8 mouse cellular contexts compared by ENCODE assay signal in the genomic region with DNA sequence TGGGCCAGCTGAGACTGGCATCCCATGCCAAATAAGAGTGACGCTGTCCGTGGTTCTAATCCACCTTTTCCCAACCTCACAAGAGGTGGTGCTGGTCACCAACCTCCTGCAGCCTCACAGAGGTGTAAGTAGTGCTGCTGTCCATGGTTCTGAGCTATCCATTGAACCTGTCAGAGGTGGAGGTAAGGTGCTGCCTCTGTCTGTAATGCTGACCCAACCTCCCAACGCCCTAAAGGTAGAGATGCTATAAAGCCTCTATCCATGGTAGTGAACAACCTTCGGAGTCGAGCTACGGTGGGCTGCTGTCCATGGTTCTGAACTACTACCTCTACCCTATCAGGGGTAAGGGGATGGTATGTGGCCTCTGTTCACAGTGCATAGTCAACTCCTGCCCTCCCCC. TPM values are rescaled to one million over a fixed set of nuclear protein-coding genes. Genes with fewer than 3 reads are reported as not detected.
DNase-seq lines count a peak whose midpoint lies in the region; ATAC-seq and TF ChIP-seq lines count a peak whose summit lies in the region.

No protein-coding gene starts in this region.

- 16% methylated on average over 6 of the region's 6 CpGs for WGBS in stomach, postnatal 0 days
- 26% methylated on average over 6 of the region's 6 CpGs for WGBS in hindbrain, embryonic 13.5 days

- H3K4me1 ChIP-seq in stomach, postnatal 0 days (replicated peaks; ENCODE audit: control insufficient read depth, insufficient read depth), result no peaks in the 10 kb centered on the region
- H3K4me1 ChIP-seq in hindbrain, embryonic 13.5 days (replicated peaks), result no peaks in the 10 kb centered on the region

- H3K36me3 ChIP-seq in stomach, postnatal 0 days (ENCODE audit: control insufficient read depth, insufficient read depth, low read length), result no peaks in the 10 kb centered on the region
- no peaks in the 10 kb centered on the region for H3K36me3 ChIP-seq in hindbrain, embryonic 13.5 days

- no peak overlapping the region for H3K27ac ChIP-seq in stomach, postnatal 0 days (replicated peaks)
- no peak overlapping the region for H3K27ac ChIP-seq in hindbrain, embryonic 13.5 days

- no peak for TF ChIP-seq EP300 in stomach, postnatal 0 days (optimal IDR thresholded peaks at IDR 0.05)

- no peak overlapping the region for H3K4me2 ChIP-seq in stomach, postnatal 0 days (replicated peaks; ENCODE audit: low read depth)
- H3K4me2 ChIP-seq in hindbrain, embryonic 13.5 days, result no peak overlapping the region

- peak; percentile 22 for DNase-seq in ovary, postnatal 14 days (ENCODE audit: low spot score)
- DNase-seq in ovary, postnatal 10 days (ENCODE audit: low spot score), result no peak
- peak; percentile 76 for DNase-seq in embryo, embryonic 10.5 days (ENCODE audit: low spot score)
- peak; percentile 70 for DNase-seq in kidney, postnatal 10 days
- peak; percentile 29 for DNase-seq in stomach, postnatal 0 days (ENCODE audit: low spot score)
- no peak for DNase-seq in left cerebral cortex, postnatal 14 days (ENCODE audit: low spot score in 2 of 2)
- no peak for DNase-seq in cerebellum, postnatal 10 days

- intact Hi-C loops in left cerebral cortex, postnatal 14 days (cut with DNase I), result no loop called here

- peak; percentile 26; the same call in 1 of the 2 replicates for ATAC-seq in stomach, postnatal 0 days (ENCODE audit: low FRiP score, low TSS enrichment)
- ATAC-seq in hindbrain, embryonic 13.5 days (ENCODE audit: low FRiP score), result no peak

- H3K4me3 ChIP-seq in stomach, postnatal 0 days (ENCODE audit: low read depth, low read length), result no peak overlapping the region
- H3K4me3 ChIP-seq in hindbrain, embryonic 13.5 days, result no peak overlapping the region

- no peaks in the 10 kb centered on the region for H3K9me3 ChIP-seq in stomach, postnatal 0 days (ENCODE audit: control insufficient read depth, low read length)
- H3K9me3 ChIP-seq in hindbrain, embryonic 13.5 days, result no peaks in the 10 kb centered on the region

- TF ChIP-seq CTCF in stomach, postnatal 0 days (IDR thresholded peaks at IDR 0.05; ENCODE audit: low read depth), result no peak

- no peak overlapping the region for H3K9ac ChIP-seq in stomach, postnatal 0 days (ENCODE audit: low read length)
- H3K9ac ChIP-seq in hindbrain, embryonic 13.5 days, result no peak overlapping the region

- H3K27me3 ChIP-seq in stomach, postnatal 0 days (ENCODE audit: control insufficient read depth, insufficient read depth, low read length), result no peaks in the 10 kb centered on the region
- H3K27me3 ChIP-seq in hindbrain, embryonic 13.5 days, result no peaks in the 10 kb centered on the region

RNA-seq across cellular contexts. Expression of a gene that starts 11.5 kb away (rescaled TPM):
- polyA plus RNA-seq in stomach, postnatal 0 days (2015; fragmentation: Nextera tagmentation; extraction: Ambion mirVana), result 0.06 and 0.07 TPM in 2 replicates
- 10 to 100 TPM; 11.8 to 15.6 TPM for total RNA-seq in left cerebral cortex, postnatal 14 days (2021)
- 9.7 and 10.7 TPM in 2 replicates for polyA plus RNA-seq in hindbrain, embryonic 13.5 days (2015; fragmentation: Nextera tagmentation; extraction: Ambion mirVana)

Comparison
In these comparisons a context has a peak if more than half of its experiments do, and no peak if none do; other contexts are left out.
1. DNase-seq: peak in ovary, postnatal 14 days (single experiment), embryo, embryonic 10.5 days (single experiment), kidney, postnatal 10 days (single experiment) and stomach, postnatal 0 days (single experiment); none in ovary, postnatal 10 days (single experiment), left cerebral cortex, postnatal 14 days (0 of 2) and cerebellum, postnatal 10 days (0 of 2).